In the genomic region with DNA sequence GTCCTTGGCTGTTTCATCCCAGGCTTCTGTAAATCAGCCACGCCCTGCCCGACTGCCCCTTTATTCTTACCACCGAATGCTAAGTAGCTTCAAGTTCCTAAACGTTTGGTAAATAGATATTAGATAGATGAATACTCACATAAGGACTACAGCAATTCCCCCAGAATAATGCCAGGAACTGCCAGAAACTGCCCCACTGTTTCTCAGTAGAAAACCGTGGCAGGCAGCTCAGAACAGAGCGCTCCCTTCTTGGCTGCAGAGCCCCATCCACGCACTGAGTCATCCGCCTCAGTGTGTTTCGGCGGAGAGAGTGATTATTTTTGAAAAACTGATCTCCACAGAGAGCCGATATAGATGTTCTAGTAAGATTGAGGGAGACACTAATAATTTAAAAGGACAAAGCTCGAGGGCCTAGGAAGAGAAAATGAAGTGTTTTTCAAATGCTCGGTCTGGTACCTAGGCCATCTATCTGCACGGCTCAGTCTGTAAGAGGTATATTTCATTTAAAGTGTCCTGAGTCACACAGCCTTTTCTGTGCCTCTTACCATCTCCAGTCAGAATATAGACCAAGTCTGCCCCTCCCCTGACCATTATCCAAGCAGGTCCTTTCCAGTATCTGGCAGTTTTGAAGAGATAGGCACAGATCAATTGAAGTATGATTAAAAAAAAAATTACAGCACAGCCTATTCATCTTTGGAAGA, we compare ENCODE assay signal across 12 mouse cellular contexts.
DNase-seq lines count a peak whose midpoint lies in the region; ATAC-seq and TF ChIP-seq lines count a peak whose summit lies in the region.
"Had no signal": no experiment of that assay in that cellular context is flagged by ENCODE, and none has a peak within 500 bp of the region (broad histone marks: within the 10 kb centered on the region; RNA-seq: fewer than 3 reads in every experiment).

No protein-coding gene starts in this region.

- ATAC-seq in hindbrain, embryonic 13.5 days (ENCODE audit: low FRiP score): peak; percentile 58; the same call in 1 of the 2 replicates
- ATAC-seq in heart, embryonic 12.5 days (ENCODE audit: insufficient number of reproducible peaks, low FRiP score): no peak

- TF ChIP-seq POLR2A in MEL (IDR thresholded peaks at IDR 0.05; ENCODE audit: control insufficient read depth in 1 of 2, insufficient read depth in 1 of 2, low read depth in 1 of 2, low read length in 2 of 2, poor library complexity in 1 of 2): no peak; a peak in 1 of 4 replicates

- no peak for DNase-seq in hindbrain, embryonic 10.5 days (ENCODE audit: low spot score)
- peak; percentile 67 for DNase-seq in MEL (ENCODE audit: low read depth, low spot score)
- DNase-seq in frontal cortex, adult 2 months (ENCODE audit: extremely low spot score in 1 of 2, low spot score in 1 of 2): peak; percentile 56 to 80
- peak; percentile 64 to 70 for DNase-seq in left cerebral cortex, postnatal 14 days (ENCODE audit: low spot score in 2 of 2)
- DNase-seq in spleen, postnatal 10 days (ENCODE audit: low spot score in 2 of 2): no peak
- no peak for DNase-seq in yolk sac, embryonic 10.5 days (ENCODE audit: low spot score)
- DNase-seq: cerebellum, postnatal 36 days; lung, embryonic 14.5 days; thymus, adult 2 months had no signal

- no peaks in the 10 kb centered on the region; the same call in 1 of the 2 replicates for H3K79me2 ChIP-seq in MEL (ENCODE audit: control insufficient read depth, insufficient read depth, low read length, poor library complexity)

- TF ChIP-seq RAD21 in MEL (IDR thresholded peaks at IDR 0.05; ENCODE audit: low read depth, low read length): no peak

- H3K9me3 ChIP-seq in hindbrain, embryonic 13.5 days: no peaks in the 10 kb centered on the region
- no peaks in the 10 kb centered on the region for H3K9me3 ChIP-seq in hindbrain, embryonic 10.5 days
- no peaks in the 10 kb centered on the region for H3K9me3 ChIP-seq in MEL (replicated peaks; ENCODE audit: insufficient read depth, low read length)
- no peaks in the 10 kb centered on the region for H3K9me3 ChIP-seq in heart, embryonic 12.5 days (replicated peaks)

- intact Hi-C loops in left cerebral cortex, postnatal 14 days (cut with DNase I): loop anchor here (10.0 kb wide), 1 partner anchor 167 kb away; no protein-coding TSS in a partner anchor

- no peak overlapping the region for H3K9ac ChIP-seq in hindbrain, embryonic 13.5 days
- peak overlapping the region; percentile 71 for H3K9ac ChIP-seq in MEL (ENCODE audit: control insufficient read depth, low read depth, low read length, poor library complexity, severe bottlenecking)
- no peak overlapping the region for H3K9ac ChIP-seq in heart, embryonic 12.5 days
- H3K9ac ChIP-seq: lung, embryonic 14.5 days had no signal

- no peaks in the 10 kb centered on the region for H3K27me3 ChIP-seq in hindbrain, embryonic 13.5 days
- H3K27me3 ChIP-seq in hindbrain, embryonic 10.5 days (ENCODE audit: insufficient read depth, poor library complexity, severe bottlenecking): no peaks in the 10 kb centered on the region
- no peaks in the 10 kb centered on the region for H3K27me3 ChIP-seq in MEL (ENCODE audit: control insufficient read depth in 1 of 2, insufficient read depth in 2 of 2, low read length in 2 of 2)
- H3K27me3 ChIP-seq in heart, embryonic 12.5 days (replicated peaks): no peaks in the 10 kb centered on the region

- no peak for TF ChIP-seq EP300 in MEL (IDR thresholded peaks at IDR 0.05; ENCODE audit: low read depth in 1 of 2, low read length in 2 of 2)

- no peak overlapping the region for H3K4me3 ChIP-seq in hindbrain, embryonic 13.5 days
- H3K4me3 ChIP-seq in hindbrain, embryonic 10.5 days: no peak overlapping the region
- H3K4me3 ChIP-seq in MEL (ENCODE audit: control insufficient read depth in 1 of 2, insufficient read depth in 1 of 2, low read depth in 2 of 2, low read length in 2 of 2): peak overlapping the region; percentile 41 to 78
- H3K4me3 ChIP-seq in heart, embryonic 12.5 days: no peak overlapping the region
- H3K4me3 ChIP-seq: erythroblast, embryonic 14.5 days had no signal

- H3K4me1 ChIP-seq in hindbrain, embryonic 13.5 days (replicated peaks): peaks cover 28% of the 10 kb centered on the region
- peaks cover 17% of the 10 kb centered on the region for H3K4me1 ChIP-seq in hindbrain, embryonic 10.5 days (replicated peaks)
- H3K4me1 ChIP-seq in MEL (ENCODE audit: control insufficient read depth in 1 of 2, insufficient read depth in 2 of 2, low read length in 2 of 2): peaks cover 19 to 30% of the 10 kb centered on the region in 2 experiments
- peaks cover 7% of the 10 kb centered on the region; the same call in 1 of the 2 replicates for H3K4me1 ChIP-seq in heart, embryonic 12.5 days (replicated peaks)

- no peak for TF ChIP-seq CTCF in MEL (IDR thresholded peaks at IDR 0.05 in 2 of 3, conservative IDR thresholded peaks at IDR 0.05 in 1 of 3; ENCODE audit: control insufficient read depth in 1 of 3, insufficient read depth in 1 of 3, low read depth in 2 of 3, low read length in 3 of 3, poor library complexity in 1 of 3, severe bottlenecking in 1 of 3)

- WGBS in hindbrain, embryonic 13.5 days: 73% methylated on average over 14 of the region's 14 CpGs
- WGBS in hindbrain, embryonic 10.5 days: 85% methylated on average over 14 of the region's 14 CpGs
- 71% methylated on average over 14 of the region's 14 CpGs for WGBS in heart, embryonic 12.5 days

- no peak overlapping the region for H3K4me2 ChIP-seq in hindbrain, embryonic 13.5 days
- H3K4me2 ChIP-seq in heart, embryonic 12.5 days: no peak overlapping the region
- H3K4me2 ChIP-seq: lung, embryonic 14.5 days had no signal

- H3K36me3 ChIP-seq in hindbrain, embryonic 13.5 days: no peaks in the 10 kb centered on the region
- H3K36me3 ChIP-seq in hindbrain, embryonic 10.5 days: no peaks in the 10 kb centered on the region
- peaks cover 0 to 31% of the 10 kb centered on the region in 2 experiments; a peak in 2 of 4 replicates for H3K36me3 ChIP-seq in MEL (ENCODE audit: control insufficient read depth in 1 of 2, insufficient read depth in 2 of 2, low read length in 2 of 2)
- no peaks in the 10 kb centered on the region for H3K36me3 ChIP-seq in heart, embryonic 12.5 days

- no peak overlapping the region for H3K27ac ChIP-seq in hindbrain, embryonic 13.5 days
- no peak overlapping the region for H3K27ac ChIP-seq in hindbrain, embryonic 10.5 days
- peak overlapping the region; percentile 90 for H3K27ac ChIP-seq in MEL (ENCODE audit: control insufficient read depth, low read depth, low read length)
- H3K27ac ChIP-seq in heart, embryonic 12.5 days (ENCODE audit: poor library complexity, severe bottlenecking): no peak overlapping the region

TF ChIP-seq in MEL, 35 proteins besides CTCF, POLR2A, EP300 and RAD21:
- peak; percentile 54; the same call in 1 of the 2 replicates for TF ChIP-seq MXI1 (IDR thresholded peaks at IDR 0.05; ENCODE audit: low read depth, low read length)
- TF ChIP-seq MEF2A (IDR thresholded peaks at IDR 0.05; ENCODE audit: extremely low read depth, insufficient replicate concordance, low read depth, low read length, poor library complexity, severe bottlenecking): no peak
- no peak for TF ChIP-seq ELF1 (IDR thresholded peaks at IDR 0.05; ENCODE audit: low read depth, low read length)
- TF ChIP-seq SIN3A (IDR thresholded peaks at IDR 0.05; ENCODE audit: low read length): peak; percentile 25; the same call in 1 of the 2 replicates
- 0 out of 2 replicates have a peak, but pooled peaks have one; percentile 13 for TF ChIP-seq MAZ (IDR thresholded peaks at IDR 0.05; ENCODE audit: low read depth, low read length)
- 0 out of 2 replicates have a peak, but pooled peaks have one; percentile 9 for TF ChIP-seq ETS1 (IDR thresholded peaks at IDR 0.05; ENCODE audit: low read depth, low read length)
- TF ChIP-seq TBP (IDR thresholded peaks at IDR 0.05; ENCODE audit: low read depth, low read length): 0 out of 2 replicates have a peak, but pooled peaks have one; percentile 7
- peak; percentile 6; the same call in 1 of the 2 replicates for TF ChIP-seq GATA1 (IDR thresholded peaks at IDR 0.05; ENCODE audit: low read depth, low read length)
- peak; percentile 50; the same call in 1 of the 2 replicates for TF ChIP-seq NELFE (IDR thresholded peaks at IDR 0.05; ENCODE audit: low read depth, low read length)
- peak; percentile 13 for TF ChIP-seq HCFC1 (IDR thresholded peaks at IDR 0.05; ENCODE audit: low read depth, low read length)
- peak; percentile 6; the same call in 1 of the 2 replicates for TF ChIP-seq TCF12 (IDR thresholded peaks at IDR 0.05; ENCODE audit: low read depth, low read length)
- no peak for TF ChIP-seq CHD2 (IDR thresholded peaks at IDR 0.05; ENCODE audit: low read length)
- peak; percentile 30 for TF ChIP-seq ZNF384 (IDR thresholded peaks at IDR 0.05; ENCODE audit: low read depth, low read length)

Comparison
In these comparisons a context has a peak if more than half of its experiments do, and no peak if none do; other contexts are left out.
1. H3K4me3 ChIP-seq: peak in MEL (2 of 2); none in hindbrain, embryonic 13.5 days (single experiment), hindbrain, embryonic 10.5 days (single experiment) and heart, embryonic 12.5 days (single experiment).
2. DNase-seq: peak in MEL (single experiment), frontal cortex, adult 2 months (2 of 2) and left cerebral cortex, postnatal 14 days (2 of 2); none in hindbrain, embryonic 10.5 days (single experiment), spleen, postnatal 10 days (0 of 2) and yolk sac, embryonic 10.5 days (single experiment).